Mouse (Mus musculus) kidney, postnatal 14 days (tissue): ENCODE results near the gene Nek9.

Experiments used
- DNase-seq: peaks from one replicate; pipeline ENCODE4 v3.0.0; 2022; ENCODE audit warnings: mixed read lengths

Gene Nek9

GRCm38 (mm10) chr12:85346374-85346773 is 7.2 kb upstream of the Nek9 start:
- peak; percentile 76 for DNase-seq

- DNase-seq: no peak
Observed at GRCm38 (mm10) chr12:85345559-85345958, 6.4 kb upstream of the Nek9 start.

- no peak for DNase-seq
Observed at GRCm38 (mm10) chr12:85344252-85344651, 5.1 kb upstream of the Nek9 start.

GRCm38 (mm10) chr12:85342310-85342709 is 3.1 kb upstream of the Nek9 start:
- no peak for DNase-seq

GRCm38 (mm10) chr12:85341131-85341530 is 2.0 kb upstream of the Nek9 start:
- peak; percentile 54 for DNase-seq

GRCm38 (mm10) chr12:85339947-85340346 is 785 bp upstream of the Nek9 start:
- peak; percentile 15 for DNase-seq

GRCm38 (mm10) chr12:85338815-85339214 is 347 bp downstream of the Nek9 start:
- DNase-seq: no peak

GRCm38 (mm10) chr12:85337567-85338311 is 1.4 kb downstream of the Nek9 start:
- no peak for DNase-seq

GRCm38 (mm10) chr12:85330153-85330552 is 9.0 kb downstream of the Nek9 start:
- no peak for DNase-seq

GRCm38 (mm10) chr12:85308651-85309050 is 30.5 kb downstream of the Nek9 start:
- no peak for DNase-seq

GRCm38 (mm10) chr12:85305247-85305892 is 33.8 kb downstream of the Nek9 start:
- DNase-seq: peak; percentile 90

GRCm38 (mm10) chr12:85304725-85305124 is 34.4 kb downstream of the Nek9 start:
- peak; percentile 14 for DNase-seq

- no peak for DNase-seq
Observed at GRCm38 (mm10) chr12:85303256-85303655, 35.9 kb downstream of the Nek9 start.

- DNase-seq: peak; percentile 17
Observed at GRCm38 (mm10) chr12:85298835-85299180, 40.4 kb downstream of the Nek9 start.

GRCm38 (mm10) chr12:85298127-85298834 is 40.9 kb downstream of the Nek9 start:
- peak; percentile 53 for DNase-seq

GRCm38 (mm10) chr12:85297345-85297997 is 41.7 kb downstream of the Nek9 start:
- no peak for DNase-seq

GRCm38 (mm10) chr12:85296915-85297314 is 42.2 kb downstream of the Nek9 start:
- no peak for DNase-seq

- no peak for DNase-seq
Observed at GRCm38 (mm10) chr12:85295506-85295905, 43.7 kb downstream of the Nek9 start.

- no peak for DNase-seq
Observed at GRCm38 (mm10) chr12:85292906-85293305, 46.3 kb downstream of the Nek9 start.

GRCm38 (mm10) chr12:85292288-85292687 is 46.9 kb downstream of the Nek9 start:
- no peak for DNase-seq

- DNase-seq: peak; percentile 33
Observed at GRCm38 (mm10) chr12:85291541-85291940, 47.6 kb downstream of the Nek9 start.

GRCm38 (mm10) chr12:85290633-85291032 is 48.5 kb downstream of the Nek9 start:
- peak; percentile 45 for DNase-seq
